Mouse (Mus musculus): ENCODE results near the gene Traf3. TPM values are rescaled to one million over a fixed set of nuclear protein-coding genes. Genes with fewer than 3 reads are reported as not detected.

Gene Traf3
- polyA plus RNA-seq, 1 experiment = 13.1 TPM

- Histone ChIP-seq H3K4me3 (ENCODE audit: low read depth, low read length) (no peak overlapping the region), H3K27me3 (ENCODE audit: control insufficient read depth, insufficient read depth, low read length, poor library complexity, severe bottlenecking) (no peaks in the 10 kb centered on the region), H3K4me1 (ENCODE audit: control insufficient read depth, insufficient read depth, low read length) (no peaks in the 10 kb centered on the region), H3K9me3 (replicated peaks; ENCODE audit: control insufficient read depth, insufficient read depth, low read length, poor library complexity, severe bottlenecking) (no peaks in the 10 kb centered on the region), H3K27ac (ENCODE audit: insufficient read depth, low read length) (no peak overlapping the region), H3K9ac (ENCODE audit: low read depth, poor library complexity, severe bottlenecking) (no peak overlapping the region), H3K36me3 (ENCODE audit: control insufficient read depth, insufficient read depth, low read length, poor library complexity, severe bottlenecking) (no peaks in the 10 kb centered on the region)
- TF ChIP-seq EP300 (IDR thresholded peaks at IDR 0.05; ENCODE audit: insufficient read depth, low read depth, low read length) = no peak
- no peak for TF ChIP-seq CTCF (IDR thresholded peaks at IDR 0.05; ENCODE audit: low read depth, low read length)
- no peak for TF ChIP-seq POLR2A (IDR thresholded peaks at IDR 0.05; ENCODE audit: insufficient read depth, low read length)
Observed at GRCm38 (mm10) chr12:111237611-111238188, 71.5 kb downstream of the Traf3 start.

- Histone ChIP-seq H3K27ac (ENCODE audit: insufficient read depth, low read length) (no peak overlapping the region), H3K9me3 (replicated peaks; ENCODE audit: control insufficient read depth, insufficient read depth, low read length, poor library complexity, severe bottlenecking) (no peaks in the 10 kb centered on the region), H3K4me1 (ENCODE audit: control insufficient read depth, insufficient read depth, low read length) (no peaks in the 10 kb centered on the region), H3K27me3 (ENCODE audit: control insufficient read depth, insufficient read depth, low read length, poor library complexity, severe bottlenecking) (no peaks in the 10 kb centered on the region), H3K9ac (ENCODE audit: low read depth, poor library complexity, severe bottlenecking) (no peak overlapping the region), H3K4me3 (ENCODE audit: low read depth, low read length) (no peak overlapping the region), H3K36me3 (ENCODE audit: control insufficient read depth, insufficient read depth, low read length, poor library complexity, severe bottlenecking) (no peaks in the 10 kb centered on the region)
- no peak for TF ChIP-seq CTCF (IDR thresholded peaks at IDR 0.05; ENCODE audit: low read depth, low read length)
- no peak for TF ChIP-seq EP300 (IDR thresholded peaks at IDR 0.05; ENCODE audit: insufficient read depth, low read depth, low read length)
- TF ChIP-seq POLR2A (IDR thresholded peaks at IDR 0.05; ENCODE audit: insufficient read depth, low read length) = no peak
Observed at GRCm38 (mm10) chr12:111238345-111238744, 72.2 kb downstream of the Traf3 start.

- Histone ChIP-seq H3K27me3 (ENCODE audit: control insufficient read depth, insufficient read depth, low read length, poor library complexity, severe bottlenecking) (no peaks in the 10 kb centered on the region), H3K4me3 (ENCODE audit: low read depth, low read length) (no peak overlapping the region), H3K27ac (ENCODE audit: insufficient read depth, low read length) (no peak overlapping the region), H3K36me3 (ENCODE audit: control insufficient read depth, insufficient read depth, low read length, poor library complexity, severe bottlenecking) (no peaks in the 10 kb centered on the region), H3K9me3 (replicated peaks; ENCODE audit: control insufficient read depth, insufficient read depth, low read length, poor library complexity, severe bottlenecking) (no peaks in the 10 kb centered on the region), H3K4me1 (ENCODE audit: control insufficient read depth, insufficient read depth, low read length) (no peaks in the 10 kb centered on the region), H3K9ac (ENCODE audit: low read depth, poor library complexity, severe bottlenecking) (no peak overlapping the region)
- TF ChIP-seq POLR2A (IDR thresholded peaks at IDR 0.05; ENCODE audit: insufficient read depth, low read length) (no peak), EP300 (IDR thresholded peaks at IDR 0.05; ENCODE audit: insufficient read depth, low read depth, low read length) (no peak), CTCF (IDR thresholded peaks at IDR 0.05; ENCODE audit: low read depth, low read length) (no peak)
Observed at GRCm38 (mm10) chr12:111238778-111239177, 72.6 kb downstream of the Traf3 start.

GRCm38 (mm10) chr12:111239930-111240329 lies 73.8 kb downstream of the Traf3 start:
- no peaks in the 10 kb centered on the region for H3K36me3 ChIP-seq (ENCODE audit: control insufficient read depth, insufficient read depth, low read length, poor library complexity, severe bottlenecking)
- TF ChIP-seq CTCF (IDR thresholded peaks at IDR 0.05; ENCODE audit: low read depth, low read length) = no peak
- no peak for TF ChIP-seq POLR2A (IDR thresholded peaks at IDR 0.05; ENCODE audit: insufficient read depth, low read length)
- no peak for TF ChIP-seq EP300 (IDR thresholded peaks at IDR 0.05; ENCODE audit: insufficient read depth, low read depth, low read length)

GRCm38 (mm10) chr12:111241916-111242315 lies 75.7 kb downstream of the Traf3 start:
- Histone ChIP-seq H3K9ac (ENCODE audit: low read depth, poor library complexity, severe bottlenecking) (no peak overlapping the region), H3K4me1 (ENCODE audit: control insufficient read depth, insufficient read depth, low read length) (no peaks in the 10 kb centered on the region), H3K36me3 (ENCODE audit: control insufficient read depth, insufficient read depth, low read length, poor library complexity, severe bottlenecking) (no peaks in the 10 kb centered on the region), H3K27ac (ENCODE audit: insufficient read depth, low read length) (no peak overlapping the region), H3K27me3 (ENCODE audit: control insufficient read depth, insufficient read depth, low read length, poor library complexity, severe bottlenecking) (no peaks in the 10 kb centered on the region), H3K9me3 (replicated peaks; ENCODE audit: control insufficient read depth, insufficient read depth, low read length, poor library complexity, severe bottlenecking) (no peaks in the 10 kb centered on the region), H3K4me3 (ENCODE audit: low read depth, low read length) (no peak overlapping the region)
- TF ChIP-seq POLR2A (IDR thresholded peaks at IDR 0.05; ENCODE audit: insufficient read depth, low read length) (no peak), CTCF (IDR thresholded peaks at IDR 0.05; ENCODE audit: low read depth, low read length) (no peak), EP300 (IDR thresholded peaks at IDR 0.05; ENCODE audit: insufficient read depth, low read depth, low read length) (no peak)

More at GRCm38 (mm10) chr12:111239930-111240329, 73.8 kb downstream of the Traf3 start:
- H3K9me3 ChIP-seq (replicated peaks; ENCODE audit: control insufficient read depth, insufficient read depth, low read length, poor library complexity, severe bottlenecking) = no peaks in the 10 kb centered on the region
- H3K9ac ChIP-seq (ENCODE audit: low read depth, poor library complexity, severe bottlenecking) = no peak overlapping the region
- H3K27me3 ChIP-seq (ENCODE audit: control insufficient read depth, insufficient read depth, low read length, poor library complexity, severe bottlenecking) = no peaks in the 10 kb centered on the region
- no peak overlapping the region for H3K4me3 ChIP-seq (ENCODE audit: low read depth, low read length)
- H3K27ac ChIP-seq (ENCODE audit: insufficient read depth, low read length) = no peak overlapping the region
- H3K4me1 ChIP-seq (ENCODE audit: control insufficient read depth, insufficient read depth, low read length) = no peaks in the 10 kb centered on the region

GRCm38 (mm10) chr12:111242346-111242745 lies 76.2 kb downstream of the Traf3 start:
- Histone ChIP-seq H3K4me1 (ENCODE audit: control insufficient read depth, insufficient read depth, low read length) (no peaks in the 10 kb centered on the region), H3K4me3 (ENCODE audit: low read depth, low read length) (no peak overlapping the region), H3K9ac (ENCODE audit: low read depth, poor library complexity, severe bottlenecking) (no peak overlapping the region), H3K27me3 (ENCODE audit: control insufficient read depth, insufficient read depth, low read length, poor library complexity, severe bottlenecking) (no peaks in the 10 kb centered on the region), H3K9me3 (replicated peaks; ENCODE audit: control insufficient read depth, insufficient read depth, low read length, poor library complexity, severe bottlenecking) (no peaks in the 10 kb centered on the region), H3K27ac (ENCODE audit: insufficient read depth, low read length) (no peak overlapping the region), H3K36me3 (ENCODE audit: control insufficient read depth, insufficient read depth, low read length, poor library complexity, severe bottlenecking) (no peaks in the 10 kb centered on the region)
- TF ChIP-seq CTCF (IDR thresholded peaks at IDR 0.05; ENCODE audit: low read depth, low read length) = no peak
- no peak for TF ChIP-seq POLR2A (IDR thresholded peaks at IDR 0.05; ENCODE audit: insufficient read depth, low read length)
- no peak for TF ChIP-seq EP300 (IDR thresholded peaks at IDR 0.05; ENCODE audit: insufficient read depth, low read depth, low read length)
